Mouse (Mus musculus) limb, embryonic 11.5 days (tissue): Measurements from ENCODE around the gene Ccdc183. TPM values are rescaled to one million over a fixed set of nuclear protein-coding genes. Genes with fewer than 3 reads are reported as not detected.
A peak's percentile ranks its signal among the peaks of the same experiment; 100 is the strongest.

Source experiments
- ATAC-seq: fragments of 200-750 bp; cut with Nextera tagmentation; 2 replicates; pipeline ENCODE4 v1.8.0; 2017; ENCODE audit warnings: low read depth; ENCODE audit not compliant: insufficient number of reproducible peaks, low FRiP score, low TSS enrichment
- DNase-seq: peaks from one replicate; pipeline ENCODE4 v3.0.0-alpha.2; 2015; ENCODE audit warnings: low spot score
- H3K27ac ChIP-seq: fragments of 300-500 bp; sonication (generic); replicated peaks from 2 replicates; pipeline ENCODE4 v1.5.1; 2014; ENCODE audit warnings: low read depth, mild to moderate bottlenecking, low read length
- H3K27me3 ChIP-seq: fragments of 300-500 bp; sonication (generic); 2 replicates; pipeline ENCODE4 v1.6.1; 2014; ENCODE audit warnings: mild to moderate bottlenecking, low read length, mixed read lengths; ENCODE audit not compliant: control insufficient read depth, insufficient read depth
- H3K36me3 ChIP-seq: fragments of 300-500 bp; sonication (generic); 2 replicates; pipeline ENCODE4 v1.6.1; 2014; ENCODE audit warnings: mild to moderate bottlenecking, low read length, moderate library complexity, mixed read lengths; ENCODE audit not compliant: control insufficient read depth, insufficient read depth
- H3K4me1 ChIP-seq: fragments of 300-500 bp; sonication (generic); 2 replicates; pipeline ENCODE4 v1.6.1; 2014; ENCODE audit warnings: low read length, mixed read lengths; ENCODE audit not compliant: control insufficient read depth, insufficient read depth
- H3K4me2 ChIP-seq: fragments of 300-500 bp; sonication (generic); 2 replicates; pipeline ENCODE4 v1.6.1; 2014; ENCODE audit warnings: low read depth, mild to moderate bottlenecking, moderate library complexity; ENCODE audit not compliant: severe bottlenecking
- H3K4me3 ChIP-seq: fragments of 300-500 bp; sonication (generic); 2 replicates; pipeline ENCODE4 v1.5.1; 2014; ENCODE audit warnings: low read depth, low read length
- H3K9ac ChIP-seq: fragments of 300-500 bp; sonication (generic); 2 replicates; pipeline ENCODE4 v1.6.1; 2014; ENCODE audit warnings: mild to moderate bottlenecking, low read length
- H3K9me3 ChIP-seq: fragments of 300-500 bp; sonication (generic); 2 replicates; pipeline ENCODE4 v1.6.1; 2016; ENCODE audit warnings: low read length; ENCODE audit not compliant: control insufficient read depth
- WGBS: fragments of 180-500 bp; shearing (Covaris S2); extraction: QIAGEN DNeasy Blood & Tissue Kit; methylation state at CpG from one replicate; pipeline ENCODE4 v1.1.7; 2014; 5-methylcytosine and 5-hydroxymethylcytosine counted together
- polyA plus RNA-seq: library from polyadenylated mRNA; unstranded; fragments of >200 nt; fragmentation: Nextera tagmentation; extraction: Ambion mirVana; gene quantifications from 2 replicates; pipeline ENCODE4 v1.2.1, GENCODE M21; 2014

Ccdc183 gene
- polyA plus RNA-seq, 1 experiment from 2014 or later: 0.15 TPM

DNA sequence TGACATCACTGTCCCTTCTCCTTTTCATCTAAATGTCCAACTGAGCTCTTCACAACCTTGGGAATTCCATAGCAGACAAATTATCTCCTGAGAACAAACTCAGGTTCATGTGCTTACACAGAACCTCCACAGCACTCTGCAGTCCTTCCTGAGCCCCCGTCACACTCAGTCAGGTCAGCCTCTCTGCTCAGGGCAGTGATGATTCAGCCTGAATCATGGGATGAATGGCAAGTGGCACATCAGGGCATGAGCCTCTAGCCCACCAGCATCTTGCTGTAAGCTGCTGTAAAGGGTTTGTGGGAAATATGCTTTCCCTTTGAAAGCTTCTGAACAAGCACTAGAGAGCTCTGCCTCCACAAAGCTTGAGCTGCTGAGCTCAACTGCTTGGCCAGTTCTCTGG lies 18.7 kb downstream of the Ccdc183 start:
- ATAC-seq: no peak
- 94% methylated on average over 1 of the region's 1 CpGs for WGBS
- Histone ChIP-seq H3K4me2 (no peak overlapping the region), H3K27ac (no peak overlapping the region), H3K4me3 (no peak overlapping the region), H3K4me1 (no peaks in the 10 kb centered on the region), H3K9ac (no peak overlapping the region), H3K27me3 (no peaks in the 10 kb centered on the region), H3K36me3 (peaks cover 21% of the 10 kb centered on the region), H3K9me3 (no peaks in the 10 kb centered on the region)
- DNase-seq: no peak

DNA sequence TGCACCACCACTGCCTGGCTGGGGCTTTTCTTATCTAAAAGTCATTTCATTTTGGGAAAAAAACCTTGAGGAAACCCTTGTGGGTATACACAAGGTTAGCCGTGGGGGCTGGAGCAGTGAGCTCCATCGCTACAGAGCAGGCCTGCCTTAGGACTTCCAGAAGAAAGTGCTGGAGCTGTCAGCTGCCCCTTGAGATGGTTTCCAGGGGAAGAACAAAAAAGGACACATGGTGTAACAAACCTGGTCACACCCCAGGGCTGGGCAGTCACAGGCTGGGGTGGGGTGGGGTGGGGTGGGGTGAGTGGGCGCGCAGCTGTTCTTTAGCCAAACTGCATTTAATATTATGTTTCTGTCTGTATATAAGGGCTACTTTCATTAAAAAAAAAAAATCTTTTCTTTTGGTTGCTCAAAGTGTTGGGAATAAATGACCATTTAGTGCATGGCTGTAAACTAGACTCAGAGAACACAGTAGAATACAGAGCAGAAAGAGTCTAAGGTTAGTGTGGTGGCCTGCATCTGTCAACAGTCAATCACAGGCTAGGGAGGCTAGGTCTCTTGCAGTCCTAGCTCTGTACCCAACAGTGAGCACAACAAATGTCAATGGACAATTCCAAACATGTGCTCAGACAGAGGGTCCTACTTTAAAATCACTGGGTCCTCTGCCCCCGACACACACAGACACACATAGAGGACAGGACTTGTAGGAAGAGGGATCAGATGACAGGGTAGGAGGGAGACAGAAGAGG lies 20.5 kb downstream of the Ccdc183 start:
- no peak overlapping the region for H3K9ac ChIP-seq
- DNase-seq: no peak
- ATAC-seq: no peak
- no peaks in the 10 kb centered on the region for H3K9me3 ChIP-seq
- no peaks in the 10 kb centered on the region for H3K27me3 ChIP-seq
- no peak overlapping the region for H3K27ac ChIP-seq
- H3K36me3 ChIP-seq: peaks cover 24% of the 10 kb centered on the region
- no peak overlapping the region for H3K4me2 ChIP-seq
- H3K4me1 ChIP-seq: no peaks in the 10 kb centered on the region
- no peak overlapping the region for H3K4me3 ChIP-seq
- 95% methylated on average over 5 of the region's 5 CpGs for WGBS

DNA sequence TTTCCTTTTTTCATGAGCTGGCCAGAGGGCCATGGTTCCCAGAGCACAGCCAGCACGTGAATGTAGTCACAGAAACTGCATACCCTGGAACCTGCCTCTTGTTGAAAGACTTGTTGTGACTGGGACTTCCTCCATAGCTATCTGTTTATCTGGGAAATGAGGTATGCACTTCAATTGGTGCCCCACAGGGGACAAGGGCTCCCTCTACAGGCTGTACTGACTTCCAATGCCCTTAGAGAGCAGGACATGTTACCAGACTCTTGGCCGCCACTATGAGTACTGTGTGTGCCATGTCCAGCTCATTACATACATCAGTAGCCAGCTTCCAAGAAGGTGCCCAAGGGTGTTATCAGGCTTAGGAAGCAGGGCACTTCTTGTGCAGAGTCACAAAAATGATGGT lies 25.6 kb downstream of the Ccdc183 start:
- Histone ChIP-seq H3K4me1 (no peaks in the 10 kb centered on the region), H3K4me2 (no peak overlapping the region), H3K4me3 (no peak overlapping the region), H3K9me3 (no peaks in the 10 kb centered on the region), H3K36me3 (peaks cover 17% of the 10 kb centered on the region), H3K27ac (no peak overlapping the region), H3K27me3 (no peaks in the 10 kb centered on the region), H3K9ac (no peak overlapping the region)
- no peak for ATAC-seq
- DNase-seq: no peak
- WGBS: 88% methylated on average over 2 of the region's 2 CpGs

DNA sequence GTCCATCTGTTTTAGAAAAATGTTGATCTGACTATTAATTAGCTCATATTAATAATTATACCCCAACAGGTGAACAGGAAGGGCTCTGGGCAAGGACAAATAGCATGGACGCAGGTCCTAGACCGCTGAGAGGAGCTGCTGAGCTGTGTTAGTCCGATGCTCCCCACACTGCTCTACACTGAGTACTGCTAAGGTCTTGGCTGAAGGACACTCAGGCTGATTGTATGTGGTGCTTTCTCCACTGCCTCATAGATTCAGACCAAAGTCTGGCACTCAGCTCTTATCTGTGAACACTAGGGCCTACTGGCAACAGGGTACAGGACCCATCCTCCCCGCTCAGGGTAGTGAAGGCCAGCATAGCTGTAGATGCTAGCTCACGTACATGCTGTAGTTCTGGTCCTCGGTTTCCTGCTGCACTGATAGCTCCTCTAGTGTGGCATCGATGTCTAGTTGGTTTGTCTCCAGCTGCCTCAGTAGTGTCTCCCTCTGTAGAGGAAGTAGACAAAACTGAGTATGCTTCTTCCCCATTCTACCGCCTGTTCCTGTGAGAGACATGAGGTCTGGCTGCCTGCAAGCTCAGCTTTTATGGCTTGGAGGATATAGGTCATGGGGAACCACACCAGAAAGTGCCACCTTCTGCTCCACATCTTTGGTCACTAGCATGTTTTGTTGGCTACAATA lies 29.1 kb downstream of the Ccdc183 start:
- 95% methylated on average over 8 of the region's 8 CpGs for WGBS
- H3K4me1 ChIP-seq: no peaks in the 10 kb centered on the region
- DNase-seq (no peak), ATAC-seq (no peak)
- H3K36me3 ChIP-seq: peaks cover 20% of the 10 kb centered on the region
- no peaks in the 10 kb centered on the region for H3K27me3 ChIP-seq
- H3K4me2 ChIP-seq: no peak overlapping the region
- H3K4me3 ChIP-seq: no peak overlapping the region
- H3K9ac ChIP-seq: no peak overlapping the region
- no peaks in the 10 kb centered on the region for H3K9me3 ChIP-seq
- no peak overlapping the region for H3K27ac ChIP-seq

DNA sequence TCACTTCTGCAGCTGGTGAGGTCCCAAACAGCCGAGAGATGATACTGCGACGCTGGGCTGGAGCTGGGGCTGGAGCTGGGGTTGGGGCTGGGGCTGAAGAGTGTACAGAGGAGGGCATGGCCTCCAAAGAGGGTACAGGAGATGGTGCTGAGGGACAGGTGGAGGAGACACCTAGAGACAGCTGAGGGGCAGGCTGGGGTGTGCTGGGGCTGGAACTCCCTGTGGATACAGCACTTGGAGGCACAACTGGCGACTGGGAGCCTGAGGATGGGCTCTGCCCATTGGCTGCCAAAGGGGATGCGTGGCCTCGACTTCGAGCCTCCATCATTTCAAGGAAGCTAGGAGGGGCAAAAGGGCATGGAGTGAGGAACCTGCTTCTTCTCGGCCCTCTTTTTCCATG lies 30.2 kb downstream of the Ccdc183 start:
- H3K4me2 ChIP-seq: no peak overlapping the region
- H3K27me3 ChIP-seq: no peaks in the 10 kb centered on the region
- peaks cover 20% of the 10 kb centered on the region for H3K36me3 ChIP-seq
- no peak for ATAC-seq
- no peak overlapping the region for H3K9ac ChIP-seq
- WGBS: 92% methylated on average over 8 of the region's 8 CpGs
- no peaks in the 10 kb centered on the region for H3K4me1 ChIP-seq
- H3K4me3 ChIP-seq: no peak overlapping the region
- no peaks in the 10 kb centered on the region for H3K9me3 ChIP-seq
- H3K27ac ChIP-seq: no peak overlapping the region
- DNase-seq: no peak

DNA sequence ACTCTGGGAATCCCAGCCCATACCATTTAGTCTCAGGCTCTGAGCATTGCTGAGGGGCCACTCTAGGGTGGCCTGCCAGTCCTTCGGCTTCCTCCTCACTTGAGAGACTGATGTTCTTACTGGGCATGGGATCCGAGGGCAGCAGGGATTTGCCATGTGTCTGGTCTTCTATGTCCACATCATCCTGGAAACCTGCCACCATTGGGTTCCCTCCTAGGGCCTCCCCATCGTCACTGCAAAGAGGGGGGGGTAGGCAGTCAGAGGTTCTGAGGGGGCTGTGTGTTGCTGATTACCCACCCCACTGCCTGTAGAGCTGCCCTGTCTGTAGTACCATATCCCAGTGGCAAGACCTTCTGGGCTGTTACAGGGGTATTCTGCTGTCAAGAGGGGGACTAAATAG lies 31.9 kb downstream of the Ccdc183 start:
- DNase-seq (no peak), ATAC-seq (no peak)
- Histone ChIP-seq H3K27ac (no peak overlapping the region), H3K36me3 (peaks cover 17% of the 10 kb centered on the region), H3K9ac (no peak overlapping the region), H3K4me1 (peaks cover 4% of the 10 kb centered on the region; the same call in 1 of the 2 replicates), H3K9me3 (no peaks in the 10 kb centered on the region), H3K4me3 (no peak overlapping the region), H3K4me2 (no peak overlapping the region), H3K27me3 (peaks cover 3% of the 10 kb centered on the region)
- 89% methylated on average over 3 of the region's 3 CpGs for WGBS

DNA sequence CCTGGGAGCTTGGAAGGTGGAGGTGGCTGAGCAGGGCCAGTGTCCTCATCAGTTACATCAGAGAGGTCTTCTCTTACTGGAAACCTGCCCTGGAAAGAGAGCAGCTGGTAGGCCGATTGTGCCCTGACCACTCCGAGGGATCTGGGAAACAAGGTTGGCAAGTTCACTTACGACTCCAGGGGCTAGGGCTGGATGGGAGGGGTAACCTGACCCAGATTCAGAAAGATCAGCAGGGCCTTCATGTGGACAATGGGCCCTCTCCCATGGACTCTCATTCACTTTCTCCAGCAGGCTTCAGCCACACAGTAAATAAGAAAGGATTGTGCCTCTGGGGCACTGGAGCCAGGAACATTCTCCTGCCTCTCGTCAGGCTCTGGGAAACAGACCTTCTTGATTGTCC lies 32.6 kb downstream of the Ccdc183 start:
- Histone ChIP-seq H3K9ac (no peak overlapping the region), H3K27me3 (peaks cover 10% of the 10 kb centered on the region), H3K36me3 (peaks cover 15% of the 10 kb centered on the region), H3K4me3 (no peak overlapping the region), H3K9me3 (no peaks in the 10 kb centered on the region), H3K27ac (no peak overlapping the region), H3K4me2 (no peak overlapping the region), H3K4me1 (peaks cover 5% of the 10 kb centered on the region; the same call in 1 of the 2 replicates)
- 90% methylated on average over 4 of the region's 4 CpGs for WGBS
- peak; percentile 18 for DNase-seq
- ATAC-seq: no peak

DNA sequence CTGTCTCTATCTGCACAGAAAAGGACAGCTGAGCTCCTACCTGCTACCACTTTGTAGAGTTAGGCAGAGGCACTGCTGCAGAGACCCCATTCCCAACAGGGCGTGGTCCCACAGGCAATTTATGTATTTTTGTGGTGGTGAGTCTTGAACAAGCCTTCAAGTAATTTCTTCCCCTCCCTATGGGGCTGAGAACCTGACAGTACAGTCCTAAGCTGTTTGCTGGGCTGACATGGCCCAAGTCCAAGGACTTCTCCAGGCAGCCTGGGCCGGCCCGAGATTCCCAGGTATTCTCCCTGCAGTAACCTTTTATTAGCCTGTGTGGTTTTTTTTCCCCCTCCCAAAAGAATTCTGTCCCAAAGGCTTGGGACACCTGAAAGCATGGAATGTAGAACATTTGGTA lies 33.3 kb downstream of the Ccdc183 start:
- 88% methylated on average over 3 of the region's 3 CpGs for WGBS
- no peak overlapping the region for H3K27ac ChIP-seq
- peaks cover 13% of the 10 kb centered on the region for H3K36me3 ChIP-seq
- DNase-seq: no peak
- H3K4me3 ChIP-seq: no peak overlapping the region
- no peak overlapping the region for H3K4me2 ChIP-seq
- H3K9me3 ChIP-seq: no peaks in the 10 kb centered on the region
- peaks cover 17% of the 10 kb centered on the region for H3K27me3 ChIP-seq
- peaks cover 10% of the 10 kb centered on the region for H3K4me1 ChIP-seq
- H3K9ac ChIP-seq: no peak overlapping the region
- ATAC-seq: no peak
